Mouse (Mus musculus) heart, postnatal 14 days (tissue): ENCODE measurements around the gene Soat1. TPM values are rescaled to one million over a fixed set of nuclear protein-coding genes. Genes with fewer than 3 reads are reported as not detected.

Experiments used
- total RNA-seq, 2 experiments: library from RNA; stranded (reverse); gene quantifications; 2 replicates each; pipeline ENCODE4 v1.2.3; 2021

Soat1 gene
- total RNA-seq, 2 experiments from 2014 or later = 15.1 to 17.1 TPM

Other genes with a start within 250 kb of the Soat1 start
- 1 to 10 TPM in 1 of 2 experiments, not detected in 1; 1.9 TPM for gene Tdrd5, start 170.7 kb downstream of the Soat1 start, total RNA-seq
- under 1 TPM; 0.10 to 0.32 TPM for gene Nphs2, start 163.6 kb downstream of the Soat1 start, total RNA-seq
- 100 to 1,000 TPM; 387 to 449 TPM for gene Gm2000, start 108.3 kb downstream of the Soat1 start, total RNA-seq
- under 1 TPM in 1 of 2 experiments, not detected in 1; 0.61 TPM for gene Axdnd1, start 53.2 kb downstream of the Soat1 start, total RNA-seq
- gene Gm10031, start 49.7 kb upstream of the Soat1 start, total RNA-seq = 10 to 100 TPM; 39.9 to 45.6 TPM
- 10 to 100 TPM; 20.1 to 23.5 TPM for gene Abl2, start 84.5 kb upstream of the Soat1 start, total RNA-seq
- gene Tor3a, start 200.0 kb upstream of the Soat1 start, total RNA-seq = 10 to 100 TPM; 10.1 to 12.1 TPM
- gene Fam20b, start 244.8 kb upstream of the Soat1 start, total RNA-seq = 10 to 100 TPM; 40.2 to 42.5 TPM